Mouse (Mus musculus): ENCODE measurements around the gene Pgam1.

Gene Pgam1

DNA sequence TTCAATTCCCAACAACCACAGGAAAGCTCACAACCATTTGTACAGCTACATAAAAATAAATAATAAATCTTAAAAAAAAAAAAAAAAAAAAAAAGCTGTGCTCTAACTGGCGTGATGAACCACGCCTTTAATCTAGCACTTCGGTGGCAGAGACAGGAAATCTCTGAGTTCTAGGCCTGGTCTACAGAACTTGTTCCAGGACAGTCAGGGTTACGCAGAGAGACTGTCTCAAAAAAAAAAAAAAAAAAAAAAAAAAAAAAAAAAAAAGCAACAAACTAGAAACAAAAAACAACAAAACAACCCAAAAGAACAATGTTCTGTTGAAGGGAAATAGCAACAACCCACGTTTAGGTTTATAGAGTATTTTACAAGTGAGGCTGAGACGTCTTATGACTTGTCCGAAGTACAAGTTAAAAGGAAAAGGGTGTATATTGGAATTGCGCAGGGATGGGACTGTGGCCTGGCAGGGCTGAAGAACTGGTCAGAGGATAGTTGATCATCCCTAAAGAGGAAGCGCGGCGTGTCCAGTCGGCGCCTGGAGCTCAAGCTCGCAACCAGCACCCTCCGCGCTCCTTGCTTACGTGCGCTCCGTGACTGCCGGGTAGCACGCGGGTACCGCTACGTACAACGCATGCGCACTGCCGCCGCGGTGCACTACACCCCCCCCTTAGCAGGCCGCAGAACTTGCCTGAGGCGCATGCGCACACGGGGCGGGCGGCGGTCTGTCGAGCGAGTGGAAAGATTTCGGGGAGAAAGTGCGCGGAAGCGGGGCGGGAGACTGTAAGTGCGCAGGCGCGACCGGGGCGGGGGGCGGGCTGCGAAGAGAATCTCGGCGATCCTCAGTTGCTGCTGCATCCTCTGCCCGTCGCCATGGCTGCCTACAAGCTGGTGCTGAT lies at the start of gene Pgam1:
Gene Pgam1 (plus strand): TSS at position 746 of the 896 bp plus-strand sequence.
- DNase-seq (ENCODE audit: low read depth, low spot score): peak; percentile 100

DNA sequence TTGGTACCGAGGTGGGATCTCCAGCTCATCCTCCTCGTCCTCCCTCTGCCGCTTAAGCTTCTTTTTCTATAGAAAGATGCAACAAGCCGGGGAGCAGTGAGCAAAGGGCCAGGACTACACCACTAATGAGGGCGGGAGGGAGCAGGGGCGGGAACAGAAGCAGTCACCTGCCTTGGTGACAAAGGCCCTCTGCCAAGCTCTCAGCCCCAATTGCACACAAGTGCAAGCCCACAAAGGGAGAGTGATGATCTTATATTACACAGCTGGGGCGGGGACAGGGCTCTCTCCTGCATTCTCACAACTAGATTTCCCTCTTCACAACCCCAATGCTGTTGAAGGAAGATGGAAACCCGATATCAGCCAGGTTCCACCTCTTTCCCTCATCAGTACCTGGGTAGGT lies 45.0 kb upstream of the Pgam1 start:
- DNase-seq (ENCODE audit: low read depth, low spot score): no peak

DNA sequence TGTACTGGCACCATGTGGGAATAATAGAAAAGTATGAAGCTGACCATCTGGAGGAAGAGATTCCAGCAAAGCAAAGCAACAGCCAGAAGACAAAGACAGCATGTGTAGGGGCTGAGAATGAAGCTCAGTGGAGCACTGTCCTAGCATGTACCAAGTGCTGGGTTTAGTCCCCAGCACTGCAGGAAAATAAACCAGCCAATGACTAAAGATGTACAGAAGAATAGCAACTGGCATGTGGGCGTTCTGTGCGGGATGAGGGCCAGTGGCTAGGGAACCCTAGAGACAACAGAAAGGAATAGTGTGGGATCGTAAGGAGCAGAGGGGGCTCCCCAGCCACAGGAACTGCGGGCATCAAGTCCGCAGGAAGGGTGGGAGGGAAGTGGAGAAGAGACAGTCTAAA lies 42.4 kb upstream of the Pgam1 start:
- DNase-seq (ENCODE audit: low read depth, low spot score): no peak

- peak; percentile 52 for DNase-seq (ENCODE audit: low read depth, low spot score)
Measured at GRCm38 (mm10) chr19:41869946-41870345, 41.8 kb upstream of the Pgam1 start.

DNA sequence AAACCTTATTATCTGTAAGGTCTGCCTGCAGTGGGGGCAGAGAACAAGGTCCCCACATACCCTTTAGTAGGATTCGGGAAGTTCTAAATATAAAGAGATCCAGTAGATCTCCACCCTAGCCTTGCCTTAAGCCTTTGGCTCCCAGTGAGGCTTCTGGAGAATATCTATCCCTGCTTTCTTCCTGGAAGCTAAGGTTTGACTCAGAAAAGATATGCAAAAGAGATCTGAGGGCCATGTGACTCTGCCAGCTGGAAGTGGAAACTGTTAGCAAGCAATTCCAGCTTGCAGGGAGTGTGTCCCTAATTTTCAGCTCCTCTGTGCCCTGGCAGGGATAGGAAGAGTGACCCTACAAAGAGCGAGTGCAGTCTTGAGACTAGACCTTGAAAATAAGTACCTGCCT lies 39.4 kb upstream of the Pgam1 start:
- no peak for DNase-seq (ENCODE audit: low read depth, low spot score)

DNA sequence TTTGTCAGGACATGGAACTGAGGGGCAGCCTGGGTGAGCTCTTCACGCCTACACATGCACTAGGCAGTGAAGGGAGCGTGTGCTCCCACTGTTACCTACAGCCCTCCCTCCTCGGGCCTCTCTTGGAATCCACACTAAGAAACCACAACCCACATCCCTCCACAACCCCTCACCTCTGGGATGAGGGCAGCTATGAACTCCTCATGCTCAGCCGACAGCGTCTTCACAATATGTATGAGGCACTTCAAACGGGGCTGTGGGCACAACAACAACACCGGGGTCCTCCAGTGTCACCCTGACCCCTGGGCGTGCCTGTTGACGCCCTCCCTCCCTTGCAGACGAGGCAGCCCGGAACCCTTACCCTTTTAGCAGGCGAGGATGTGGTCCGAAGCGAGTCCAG lies 37.4 kb upstream of the Pgam1 start:
- DNase-seq (ENCODE audit: low read depth, low spot score): no peak

DNA sequence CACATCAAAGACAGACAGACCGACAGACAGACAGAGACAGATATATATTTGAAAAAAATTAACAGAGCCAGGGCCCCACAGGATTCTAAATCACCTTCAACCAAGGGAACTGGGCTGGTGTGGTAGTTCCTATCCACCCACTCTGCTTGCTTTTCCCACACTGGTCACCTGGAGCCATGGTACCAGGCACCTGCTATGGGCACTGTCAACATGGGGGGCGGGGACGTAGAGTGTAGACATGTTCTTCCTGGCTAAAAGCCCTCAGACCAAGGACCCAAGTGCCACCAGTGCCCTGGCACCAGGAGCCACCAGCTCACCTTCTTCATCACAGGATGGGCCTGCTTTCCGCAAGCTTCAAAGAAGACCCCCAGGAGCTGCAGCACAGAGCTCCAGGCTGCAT lies 29.9 kb upstream of the Pgam1 start:
- no peak for DNase-seq (ENCODE audit: low read depth, low spot score)

GRCm38 (mm10) chr19:41883882-41884281 lies 27.8 kb upstream of the Pgam1 start:
- no peak for DNase-seq (ENCODE audit: low read depth, low spot score)

GRCm38 (mm10) chr19:41888191-41888590 lies 23.5 kb upstream of the Pgam1 start:
- no peak for DNase-seq (ENCODE audit: low read depth, low spot score)

- peak; percentile 20 for DNase-seq (ENCODE audit: low read depth, low spot score)
Measured at GRCm38 (mm10) chr19:41894959-41895358, 16.8 kb upstream of the Pgam1 start.

DNA sequence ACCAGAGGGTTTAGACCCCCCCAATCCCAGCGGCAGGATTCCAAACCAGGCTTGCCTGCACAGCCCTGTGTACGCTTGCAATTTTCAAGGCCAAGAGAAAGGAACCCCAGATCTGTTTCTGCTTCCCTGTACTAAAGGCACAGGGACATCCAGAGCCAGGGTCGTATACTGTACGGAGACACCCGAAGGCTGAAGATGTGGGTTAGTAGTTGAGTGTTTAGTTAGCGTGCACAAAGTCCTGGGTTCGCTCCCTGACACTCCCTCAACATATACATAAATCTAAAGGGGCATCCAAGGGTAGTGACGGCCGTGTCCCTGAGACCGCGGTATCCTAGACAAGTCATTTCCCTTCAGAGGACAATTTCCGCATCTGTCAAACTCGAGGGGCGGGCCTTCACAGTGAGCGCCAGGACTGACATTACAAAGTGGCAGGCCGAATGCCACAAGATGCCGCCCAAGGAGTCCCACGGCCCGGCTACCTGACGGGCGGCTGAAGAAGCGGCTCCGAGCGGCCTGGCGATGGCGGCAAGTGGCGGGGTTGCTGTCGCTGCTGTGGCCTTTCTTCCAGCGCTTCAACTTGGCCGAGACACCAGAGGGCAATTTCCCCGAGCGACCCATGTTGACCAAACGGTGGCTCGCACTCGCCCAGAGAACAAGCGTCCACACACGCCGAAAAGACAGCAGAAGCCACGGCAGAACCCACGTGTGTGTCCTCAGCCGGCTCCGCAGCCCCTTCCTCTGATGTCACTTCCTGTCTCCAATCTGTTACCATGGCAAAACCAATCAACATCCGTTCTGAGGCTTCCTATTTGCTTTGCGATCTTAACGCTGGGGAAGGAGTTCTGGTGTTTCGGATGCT lies 16.0 kb upstream of the Pgam1 start, which contains the start of gene Rrp12:
Gene Rrp12 (minus strand): TSS at position 714 of the 859 bp plus-strand sequence.
- peak; percentile 94 for DNase-seq (ENCODE audit: low read depth, low spot score)

- no peak for DNase-seq (ENCODE audit: low read depth, low spot score)
Measured at GRCm38 (mm10) chr19:41896319-41896711, 15.4 kb upstream of the Pgam1 start.

DNA sequence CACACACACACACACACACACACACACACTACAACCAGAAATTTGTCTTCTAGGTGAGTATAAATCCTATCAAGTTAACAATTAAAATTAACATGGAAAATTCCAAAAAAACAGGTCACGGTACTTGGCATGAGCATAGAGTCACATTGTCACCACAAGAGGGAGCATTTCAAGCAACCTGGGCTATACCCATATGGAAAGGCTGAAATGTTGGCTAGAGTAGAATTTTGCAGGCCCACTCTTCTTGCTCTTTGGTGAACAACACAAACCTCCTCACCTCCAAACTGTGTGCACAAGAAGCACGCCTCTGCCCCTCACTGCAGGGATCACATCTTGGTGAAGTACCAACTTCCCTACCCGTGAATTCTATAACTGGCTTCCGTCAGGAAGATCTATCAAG lies 12.9 kb upstream of the Pgam1 start:
- DNase-seq (ENCODE audit: low read depth, low spot score): peak; percentile 80

GRCm38 (mm10) chr19:41900495-41901090 lies 11.1 kb upstream of the Pgam1 start:
- DNase-seq (ENCODE audit: low read depth, low spot score): peak; percentile 18

- DNase-seq (ENCODE audit: low read depth, low spot score): peak; percentile 29
Measured at GRCm38 (mm10) chr19:41901696-41902095, 10.0 kb upstream of the Pgam1 start.

- no peak for DNase-seq (ENCODE audit: low read depth, low spot score)
Measured at GRCm38 (mm10) chr19:41902848-41903593, 8.7 kb upstream of the Pgam1 start.

- DNase-seq (ENCODE audit: low read depth, low spot score): no peak
Measured at GRCm38 (mm10) chr19:41905246-41905645, 6.5 kb upstream of the Pgam1 start.

DNA sequence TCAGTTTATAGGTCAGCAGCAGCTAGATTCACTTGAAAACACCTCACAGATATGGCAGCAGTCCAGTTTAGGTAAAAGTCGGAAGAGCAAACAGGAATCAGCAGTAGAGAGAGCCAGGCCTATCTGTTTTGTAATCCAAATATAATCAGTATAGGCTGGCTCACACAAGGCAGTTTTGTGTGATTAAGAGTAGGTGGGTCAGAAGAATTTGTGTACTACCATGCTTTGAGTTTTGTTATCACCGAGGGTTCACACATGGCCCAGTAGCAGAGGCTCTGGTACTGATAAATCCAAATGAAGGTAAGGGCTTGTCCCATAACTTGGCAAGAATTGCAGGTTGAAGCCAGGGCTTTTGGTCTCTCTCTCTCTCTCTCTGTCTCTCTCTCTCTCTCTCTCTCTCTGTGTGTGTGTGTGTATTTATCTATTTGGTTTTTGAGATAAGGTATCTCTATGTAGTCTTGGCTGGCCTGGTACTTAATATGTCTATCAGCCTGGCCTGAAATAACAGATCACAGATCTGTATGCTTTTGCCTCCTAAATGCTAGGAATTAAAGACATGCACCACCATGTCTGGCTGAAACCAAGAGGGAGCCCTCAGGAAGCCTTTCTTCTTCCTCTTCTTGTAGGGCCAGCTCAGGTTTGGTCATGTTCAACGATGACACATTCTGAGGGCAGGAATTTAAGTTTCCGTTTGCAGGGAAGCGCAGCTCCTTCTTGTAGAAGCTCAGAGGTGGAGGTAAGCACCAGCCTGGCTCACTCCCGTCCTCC lies 5.2 kb upstream of the Pgam1 start:
- DNase-seq (ENCODE audit: low read depth, low spot score): no peak

DNA sequence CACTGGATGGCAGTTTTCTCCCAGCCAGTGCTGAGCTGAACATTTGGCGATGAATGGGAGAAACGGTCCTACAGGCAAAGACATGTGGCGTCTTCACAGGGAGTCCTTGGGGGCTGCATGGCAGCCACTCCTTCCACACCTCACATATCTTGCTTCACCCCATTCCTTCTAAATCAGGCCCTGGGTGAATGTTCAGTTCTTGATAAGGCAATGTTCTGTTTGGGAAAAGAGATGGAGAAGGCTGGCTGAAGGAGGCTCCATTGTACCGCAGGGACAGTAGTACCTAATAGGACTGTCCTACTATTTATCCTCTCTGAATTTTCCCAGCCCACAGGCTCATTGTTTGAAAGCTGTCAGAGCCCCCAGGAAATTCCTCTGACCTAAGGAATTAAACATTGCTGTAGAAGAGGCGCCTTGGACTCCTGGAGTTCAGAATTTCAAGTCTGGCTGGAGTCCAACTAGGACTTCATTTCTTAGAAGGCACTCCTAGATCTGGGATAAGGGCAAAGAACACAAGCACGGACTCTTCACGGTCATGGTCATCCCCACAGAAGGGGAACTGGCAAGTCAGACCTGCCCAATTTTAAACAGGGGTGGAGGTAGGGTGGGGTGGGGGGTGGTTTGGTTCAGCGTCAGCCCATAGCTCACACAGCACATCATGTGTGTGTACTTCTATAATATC lies 4.5 kb upstream of the Pgam1 start:
- DNase-seq (ENCODE audit: low read depth, low spot score): no peak

- DNase-seq (ENCODE audit: low read depth, low spot score): no peak
Measured at GRCm38 (mm10) chr19:41908736-41909135, 3.0 kb upstream of the Pgam1 start.
